Mouse (Mus musculus) myocyte (in vitro differentiated cells): ENCODE data around the gene Aatk.

Source experiments
- CEBPB ChIP-seq: IDR thresholded peaks from 2 replicates; pipeline ENCODE4 v1.6.1; 2011; ENCODE audit warnings: mild to moderate bottlenecking, moderate library complexity; ENCODE audit not compliant: poor library complexity, insufficient read depth, severe bottlenecking
- E2F4 ChIP-seq: IDR thresholded peaks from one replicate; pipeline ENCODE4 v1.6.1; 2011; ENCODE audit warnings: mild to moderate bottlenecking, control low read depth, moderate library complexity; ENCODE audit not compliant: insufficient read depth
- MYOD1 ChIP-seq, 3 experiments: IDR thresholded peaks; one replicate each; pipeline ENCODE4 v1.6.1; 2011; ENCODE audit warnings: control low read depth in 2 of 3, low read depth in 2 of 3, mild to moderate bottlenecking in 2 of 3, moderate library complexity in 1 of 3; ENCODE audit not compliant: insufficient read length in 2 of 3, control insufficient read depth in 1 of 3
- POLR2A ChIP-seq: IDR thresholded peaks from one replicate; pipeline ENCODE4 v1.6.1; 2011; ENCODE audit warnings: low read depth, mild to moderate bottlenecking, control low read depth, moderate library complexity; ENCODE audit not compliant: insufficient read length
- TCF12 ChIP-seq: IDR thresholded peaks from one replicate; pipeline ENCODE4 v1.6.1; 2011; ENCODE audit warnings: mild to moderate bottlenecking, control low read depth; ENCODE audit not compliant: poor library complexity, insufficient read depth, severe bottlenecking

DNA sequence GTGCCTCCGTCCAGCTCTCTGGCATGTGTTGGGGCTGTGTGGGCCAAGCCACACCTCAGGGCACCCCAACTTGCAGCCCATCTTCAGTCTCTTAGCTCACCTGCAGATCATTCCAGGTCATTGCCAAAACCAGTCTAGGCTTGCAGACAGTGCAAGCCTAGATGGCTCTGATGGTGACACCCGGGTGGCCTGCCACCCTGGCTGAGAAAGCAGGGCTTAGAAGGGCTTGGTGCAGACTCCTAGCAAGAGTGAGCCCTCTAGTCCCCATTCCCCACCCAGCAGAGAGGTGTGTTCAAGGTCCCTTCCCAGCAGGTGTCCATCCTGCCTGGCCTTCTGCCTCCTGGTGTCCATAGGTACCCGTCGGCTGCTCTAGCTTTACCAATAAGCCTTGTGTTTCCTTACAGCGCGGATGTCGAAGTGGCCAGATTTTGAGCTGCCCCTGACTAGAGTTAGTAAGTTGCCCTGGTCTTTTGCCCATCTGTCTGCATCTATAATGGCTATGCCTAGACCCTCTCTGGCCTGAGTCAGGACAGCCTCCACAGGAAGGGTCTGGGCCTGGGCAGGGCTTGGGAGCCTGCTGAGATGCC is 44.2 kb downstream of the Aatk start:
- TF ChIP-seq POLR2A (no peak), E2F4 (no peak), MYOD1 (IDR thresholded peaks at IDR 0.05; ENCODE audit: control insufficient read depth in 1 of 3, insufficient read length in 2 of 3, low read depth in 2 of 3) (no peak), TCF12 (no peak), CEBPB (no peak)
